Mouse (Mus musculus) ovary, postnatal 36 days (tissue): ENCODE measurements around the gene 1700012B09Rik.

Experiments used
- DNase-seq: peaks from one replicate; pipeline ENCODE4 v3.0.0; 2022; ENCODE audit warnings: low spot score, mixed read lengths

1700012B09Rik gene

GRCm38 (mm10) chr9:14730941-14731541, 39.8 kb downstream of the 1700012B09Rik start:
- DNase-seq = no peak

GRCm38 (mm10) chr9:14728365-14728764, 42.5 kb downstream of the 1700012B09Rik start:
- DNase-seq = no peak

GRCm38 (mm10) chr9:14726629-14727028, 44.2 kb downstream of the 1700012B09Rik start:
- DNase-seq = no peak

- DNase-seq = no peak
Observed at GRCm38 (mm10) chr9:14726005-14726404, 44.8 kb downstream of the 1700012B09Rik start.

- DNase-seq = no peak
Observed at GRCm38 (mm10) chr9:14724755-14725420, 45.9 kb downstream of the 1700012B09Rik start.

GRCm38 (mm10) chr9:14721610-14722009, 49.2 kb downstream of the 1700012B09Rik start:
- DNase-seq = no peak

- DNase-seq = no peak
Observed at GRCm38 (mm10) chr9:14720384-14720783, 50.4 kb downstream of the 1700012B09Rik start.

GRCm38 (mm10) chr9:14718332-14718691, 52.5 kb downstream of the 1700012B09Rik start:
- no peak for DNase-seq

GRCm38 (mm10) chr9:14717689-14718331, 53.0 kb downstream of the 1700012B09Rik start:
- DNase-seq = peak; percentile 10

- DNase-seq = no peak
Observed at GRCm38 (mm10) chr9:14715258-14715657, 55.6 kb downstream of the 1700012B09Rik start.

- DNase-seq = no peak
Observed at GRCm38 (mm10) chr9:14710910-14711309, 59.9 kb downstream of the 1700012B09Rik start.
